Mouse (Mus musculus) intestine, embryonic 16.5 days (tissue): ENCODE results near the gene Hoxb5. TPM values are rescaled to one million over a fixed set of nuclear protein-coding genes. Genes with fewer than 3 reads are reported as not detected.
A peak's percentile ranks its signal among the peaks of the same experiment; 100 is the strongest.

Source experiments
- ATAC-seq: fragments of 200-750 bp; cut with Nextera tagmentation; 2 replicates; pipeline ENCODE4 v1.8.0; 2017; ENCODE audit warnings: moderate TSS enrichment, moderate library complexity
- H3K27ac ChIP-seq: fragments of 300-500 bp; sonication (generic); 2 replicates; pipeline ENCODE4 v1.5.1; 2014; ENCODE audit warnings: mild to moderate bottlenecking, low read length
- H3K27me3 ChIP-seq: fragments of 300-500 bp; sonication (generic); replicated peaks from 2 replicates; pipeline ENCODE4 v1.6.1; 2014; ENCODE audit warnings: low read length, control low read depth, mixed read lengths; ENCODE audit not compliant: control insufficient read depth, insufficient read depth
- H3K36me3 ChIP-seq: fragments of 300-500 bp; sonication (generic); 2 replicates; pipeline ENCODE4 v1.6.1; 2014; ENCODE audit warnings: low read length, control low read depth; ENCODE audit not compliant: control insufficient read depth, insufficient read depth
- H3K4me1 ChIP-seq: fragments of 300-500 bp; sonication (generic); 2 replicates; pipeline ENCODE4 v1.6.1; 2014; ENCODE audit warnings: low read length, control low read depth, mixed read lengths; ENCODE audit not compliant: control insufficient read depth, insufficient read depth
- H3K4me2 ChIP-seq: fragments of 300-500 bp; sonication (generic); 2 replicates; pipeline ENCODE4 v1.6.1; 2014; ENCODE audit warnings: low read depth, low read length, control low read depth
- H3K4me3 ChIP-seq: fragments of 300-500 bp; sonication (generic); 2 replicates; pipeline ENCODE4 v1.5.1; 2014; ENCODE audit warnings: mild to moderate bottlenecking, low read length
- H3K9ac ChIP-seq: fragments of 300-500 bp; sonication (generic); 2 replicates; pipeline ENCODE4 v1.6.1; 2014; ENCODE audit warnings: low read depth, low read length
- H3K9me3 ChIP-seq: fragments of 300-500 bp; sonication (generic); 2 replicates; pipeline ENCODE4 v1.6.1; 2016; ENCODE audit warnings: low read length, control low read depth; ENCODE audit not compliant: control insufficient read depth
- WGBS: fragments of 180-500 bp; shearing (Covaris S2); extraction: QIAGEN DNeasy Blood & Tissue Kit; methylation state at CpG from one replicate; pipeline ENCODE4 v1.1.7; 2014; 5-methylcytosine and 5-hydroxymethylcytosine counted together
- microRNA counts: library from miRNA; unstranded; fragments of <30 nt; microRNA quantifications from one replicate; lab custom pipeline; 2016
- microRNA-seq: library from miRNA; unstranded; fragments of <30 nt; microRNA quantifications from one replicate; pipeline ENCODE4, GENCODE M21; 2016
- polyA plus RNA-seq: library from polyadenylated mRNA; unstranded; fragments of >200 nt; fragmentation: Nextera tagmentation; extraction: Ambion mirVana; gene quantifications from 2 replicates; pipeline ENCODE4 v1.2.1, GENCODE M21; 2015

Hoxb5 gene
- polyA plus RNA-seq, 1 experiment from 2014 or later = 28.7 TPM

DNA sequence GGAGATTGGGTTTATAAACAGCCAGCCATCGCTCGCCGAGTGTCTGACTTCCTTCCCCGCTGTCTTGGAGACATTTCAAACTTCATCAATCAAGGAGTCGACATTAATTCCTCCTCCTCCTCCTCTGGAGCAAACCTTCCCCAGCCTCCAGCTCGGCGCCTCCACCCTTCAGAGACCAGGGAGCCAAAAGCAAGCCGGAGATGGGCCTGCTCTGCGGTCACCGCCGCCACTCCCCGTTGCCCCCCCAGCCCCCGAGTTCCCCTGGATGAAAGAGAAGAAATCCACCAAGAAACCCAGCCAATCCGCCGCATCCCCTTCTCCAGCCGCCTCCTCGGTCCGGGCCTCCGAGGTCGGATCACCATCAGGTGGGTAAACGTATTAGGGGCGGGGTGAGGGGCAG lies 48.7 kb downstream of the Hoxb5 start:
- no peaks in the 10 kb centered on the region for H3K36me3 ChIP-seq
- H3K27me3 ChIP-seq = peaks cover 2% of the 10 kb centered on the region; the same call in 1 of the 2 replicates
- peak overlapping the region; percentile 91 for H3K9ac ChIP-seq
- peak overlapping the region; percentile 78 for H3K4me2 ChIP-seq
- WGBS = 8% methylated on average over 22 of the region's 22 CpGs
- H3K9me3 ChIP-seq = no peaks in the 10 kb centered on the region
- peak overlapping the region; percentile 73 for H3K4me3 ChIP-seq
- peak overlapping the region; percentile 97 for H3K27ac ChIP-seq
- peaks cover 21% of the 10 kb centered on the region for H3K4me1 ChIP-seq
- peak; percentile 62 for ATAC-seq

DNA sequence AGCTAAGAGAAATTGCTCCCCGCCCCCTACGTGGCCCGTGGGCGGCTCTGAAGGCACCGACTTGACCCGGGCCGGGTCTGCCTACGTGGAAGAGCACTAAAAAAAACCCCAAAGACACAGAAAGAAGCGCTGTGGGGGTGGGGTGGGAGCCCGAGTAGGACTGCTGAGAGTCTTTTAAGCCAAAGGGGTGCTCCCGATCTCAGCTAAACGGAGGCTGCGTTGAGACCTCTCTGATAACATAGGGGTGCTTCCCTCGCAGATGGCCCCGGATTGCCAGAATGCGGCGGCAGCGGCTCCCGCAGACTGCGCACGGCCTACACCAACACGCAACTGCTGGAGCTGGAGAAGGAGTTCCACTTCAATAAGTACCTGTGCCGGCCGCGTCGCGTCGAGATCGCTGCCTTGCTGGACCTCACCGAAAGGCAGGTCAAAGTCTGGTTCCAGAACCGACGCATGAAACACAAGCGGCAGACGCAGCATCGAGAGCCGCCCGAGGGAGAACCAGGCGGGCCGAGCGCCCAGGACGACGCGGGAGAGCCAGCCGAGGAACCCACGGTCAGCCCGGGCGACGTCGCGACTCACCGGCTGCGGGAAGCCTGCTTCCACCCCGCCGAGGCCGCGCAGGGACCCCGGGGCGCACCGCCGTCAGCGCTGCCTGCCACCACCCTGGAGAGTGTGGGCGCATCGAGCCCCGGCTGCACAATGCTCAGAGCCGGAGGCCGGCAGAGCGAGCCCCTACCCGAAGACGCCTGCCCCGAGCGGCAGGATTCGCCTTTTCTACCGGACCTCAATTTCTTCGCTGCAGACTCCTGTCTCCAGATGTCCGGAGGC lies 49.8 kb downstream of the Hoxb5 start:
- whole genome bisulfite sequencing = under 1% methylated on average over 75 of the region's 75 CpGs
- H3K27me3 ChIP-seq = peaks cover 2% of the 10 kb centered on the region; the same call in 1 of the 2 replicates
- no peaks in the 10 kb centered on the region for H3K36me3 ChIP-seq
- no peak for ATAC-seq
- peak overlapping the region; percentile 73 for H3K4me3 ChIP-seq
- H3K27ac ChIP-seq = peak overlapping the region; percentile 97
- H3K9ac ChIP-seq = peak overlapping the region; percentile 91
- H3K4me1 ChIP-seq = peaks cover 19% of the 10 kb centered on the region
- H3K9me3 ChIP-seq = no peaks in the 10 kb centered on the region
- peak overlapping the region; percentile 78 for H3K4me2 ChIP-seq

DNA sequence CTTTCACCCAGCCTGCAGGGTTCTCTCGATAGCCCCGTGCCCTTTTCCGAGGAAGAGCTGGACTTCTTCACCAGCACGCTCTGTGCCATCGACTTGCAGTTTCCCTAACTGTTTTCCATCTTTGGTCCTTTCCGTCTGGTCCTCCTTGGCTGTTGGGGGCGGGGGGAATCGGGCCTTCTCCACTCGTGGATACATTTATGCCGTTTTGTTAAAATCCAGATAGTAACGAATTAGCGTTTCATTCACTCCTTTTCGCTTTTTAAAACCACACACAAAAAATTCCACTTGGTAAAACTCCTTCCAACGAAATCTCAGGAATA lies 50.3 kb downstream of the Hoxb5 start:
- no peaks in the 10 kb centered on the region for H3K9me3 ChIP-seq
- H3K27me3 ChIP-seq = peaks cover 2% of the 10 kb centered on the region; the same call in 1 of the 2 replicates
- WGBS = 5% methylated on average over 14 of the region's 14 CpGs
- H3K4me1 ChIP-seq = peaks cover 15% of the 10 kb centered on the region
- ATAC-seq = no peak
- no peaks in the 10 kb centered on the region for H3K36me3 ChIP-seq
- peak overlapping the region; percentile 97 for H3K27ac ChIP-seq
- peak overlapping the region; percentile 91 for H3K9ac ChIP-seq
- peak overlapping the region; percentile 73 for H3K4me3 ChIP-seq
- H3K4me2 ChIP-seq = peak overlapping the region; percentile 78

DNA sequence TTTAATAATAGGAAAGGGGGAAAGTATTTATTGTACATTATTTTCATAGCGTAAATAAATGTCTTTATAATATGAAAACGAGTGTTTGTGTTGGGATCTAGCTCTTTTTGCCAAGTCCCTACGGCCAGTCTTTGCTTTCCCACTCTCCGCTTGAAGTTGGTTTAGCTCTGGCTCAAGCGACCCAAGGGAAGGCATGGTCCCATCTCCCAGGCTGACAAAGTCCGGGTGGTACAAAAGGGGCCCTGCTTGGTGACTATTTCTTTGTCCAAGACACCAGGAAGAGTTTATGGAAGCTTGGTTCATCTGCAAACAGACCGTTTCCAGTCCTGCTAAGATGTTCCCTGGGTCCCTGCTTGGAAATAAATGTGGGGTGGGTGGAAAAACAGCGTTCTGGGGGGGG lies 50.8 kb downstream of the Hoxb5 start:
- ATAC-seq = no peak
- peak overlapping the region; percentile 76 for H3K9ac ChIP-seq
- WGBS = 16% methylated on average over 8 of the region's 8 CpGs
- peaks cover 2% of the 10 kb centered on the region; the same call in 1 of the 2 replicates for H3K27me3 ChIP-seq
- peak overlapping the region; percentile 85 for H3K27ac ChIP-seq
- H3K4me2 ChIP-seq = peak overlapping the region; percentile 78
- no peaks in the 10 kb centered on the region for H3K9me3 ChIP-seq
- peaks cover 13% of the 10 kb centered on the region for H3K4me1 ChIP-seq
- peak overlapping the region; percentile 51 for H3K4me3 ChIP-seq
- no peaks in the 10 kb centered on the region for H3K36me3 ChIP-seq

DNA sequence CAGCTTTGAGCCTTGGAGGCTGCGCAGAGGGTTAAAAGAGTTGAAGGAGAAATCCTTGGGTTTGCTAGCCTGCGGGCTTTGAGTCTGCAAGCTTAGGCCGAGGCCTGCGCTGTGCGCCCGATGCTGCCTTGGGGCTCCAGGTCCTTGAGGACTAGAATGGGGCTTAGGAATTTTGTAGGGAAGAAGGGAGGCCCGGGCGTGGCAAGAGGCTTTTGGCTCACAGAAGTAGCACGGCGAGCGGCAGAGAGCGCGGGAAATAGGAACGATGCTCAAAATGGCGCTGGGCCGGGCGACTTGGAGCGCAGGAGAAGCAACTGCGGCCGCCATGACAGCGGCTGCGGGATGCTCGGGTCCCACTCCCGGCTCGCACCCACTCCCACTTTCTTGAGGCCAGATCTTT lies 51.2 kb downstream of the Hoxb5 start:
- peak overlapping the region; percentile 78 for H3K4me2 ChIP-seq
- H3K36me3 ChIP-seq = no peaks in the 10 kb centered on the region
- peak overlapping the region; percentile 85 for H3K27ac ChIP-seq
- H3K27me3 ChIP-seq = peaks cover 2% of the 10 kb centered on the region; the same call in 1 of the 2 replicates
- peak overlapping the region; percentile 76 for H3K9ac ChIP-seq
- peaks cover 12% of the 10 kb centered on the region for H3K4me1 ChIP-seq
- ATAC-seq = no peak
- H3K9me3 ChIP-seq = no peaks in the 10 kb centered on the region
- peak overlapping the region; percentile 51 for H3K4me3 ChIP-seq
- 4% methylated on average over 25 of the region's 25 CpGs for WGBS

DNA sequence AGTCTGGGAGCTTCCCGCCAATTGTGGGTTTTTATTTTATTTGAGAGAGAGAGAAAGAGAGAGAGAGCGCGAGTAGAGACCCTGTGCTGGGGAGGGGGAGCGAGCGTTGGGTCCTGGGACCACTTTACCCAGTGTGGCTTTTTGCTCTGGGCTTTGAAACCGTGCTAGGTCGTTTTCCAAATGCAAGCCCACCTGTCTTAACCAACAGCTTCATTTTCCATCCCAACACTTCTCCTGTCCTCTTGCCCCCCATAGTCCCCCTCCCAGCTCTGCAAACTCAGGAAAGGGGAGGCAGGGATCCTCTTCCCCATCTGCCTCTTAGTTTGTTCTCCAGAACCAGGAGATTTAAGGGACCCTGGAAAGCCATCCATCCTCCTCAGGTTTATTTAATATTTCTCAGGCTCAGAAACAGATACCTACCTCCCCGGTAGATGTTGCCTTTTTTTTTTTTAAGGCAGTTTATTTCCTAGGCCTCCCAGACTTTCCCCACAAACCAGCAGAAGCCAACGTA lies 51.7 kb downstream of the Hoxb5 start:
- ATAC-seq = no peak
- Histone ChIP-seq H3K9ac (peak overlapping the region; percentile 76), H3K4me1 (peaks cover 12% of the 10 kb centered on the region), H3K4me2 (peak overlapping the region; percentile 78), H3K27me3 (peaks cover 2% of the 10 kb centered on the region; the same call in 1 of the 2 replicates), H3K36me3 (no peaks in the 10 kb centered on the region), H3K4me3 (peak overlapping the region; percentile 51), H3K27ac (peak overlapping the region; percentile 85), H3K9me3 (no peaks in the 10 kb centered on the region)
- 12% methylated on average over 9 of the region's 9 CpGs for WGBS

MicroRNA genes within 50 kb of the gene (microRNA counts, 519-probe panel; counts per million panel counts)
- microRNA mmu-miR-10a (lab: Ali Mortazavi, UCI) = 3,664 counts per million, percentile 92 among the panel's probes with 10 or more counts
- 2,766 counts per million, percentile 69 among the panel's probes with 10 or more counts for microRNA mmu-miR-196a (lab: Ali Mortazavi, UCI)

Small RNA genes lying within 50 kb of the gene (microRNA-seq; reads per million reads assigned to microRNA genes)
- gene Mir10a = 56,371 reads per million, percentile 99 among the genes with 10 or more reads in this experiment
- 5.5 reads per million, percentile 17 among the genes with 10 or more reads in this experiment for gene Mir196a-1

Other genes with a start within 250 kb of the Hoxb5 start
- gene Ube2z, start 237.9 kb upstream of the Hoxb5 start, polyA plus RNA-seq = 31.5 and 32.0 TPM in 2 replicates
- gene Atp5g1, start 227.7 kb upstream of the Hoxb5 start, polyA plus RNA-seq = 1,152 and 1,154 TPM in 2 replicates
- 0.10 TPM in 2 replicates for gene Calcoco2, start 191.4 kb upstream of the Hoxb5 start, polyA plus RNA-seq
- gene Ttll6, start 169.6 kb upstream of the Hoxb5 start, polyA plus RNA-seq = 0.27 and 0.51 TPM in 2 replicates
- gene Hoxb13, start 109.0 kb upstream of the Hoxb5 start, polyA plus RNA-seq = 1.9 and 5.1 TPM in 2 replicates
- gene Hoxb9, start 31.9 kb upstream of the Hoxb5 start, polyA plus RNA-seq = 0.99 and 1.2 TPM in 2 replicates
- gene Hoxb8, start 21.4 kb upstream of the Hoxb5 start, polyA plus RNA-seq = 0.71 and 0.97 TPM in 2 replicates
- gene Hoxb7, start 16.7 kb upstream of the Hoxb5 start, polyA plus RNA-seq = 10.0 and 11.3 TPM in 2 replicates
- 11.1 and 11.3 TPM in 2 replicates for gene Hoxb6, start 10.9 kb upstream of the Hoxb5 start, polyA plus RNA-seq
- 1.8 and 2.0 TPM in 2 replicates for gene Hoxb4, start 14.9 kb downstream of the Hoxb5 start, polyA plus RNA-seq
- gene Hoxb3, start 20.0 kb downstream of the Hoxb5 start, polyA plus RNA-seq = 1.4 and 1.5 TPM in 2 replicates
- gene Hoxb2, start 47.2 kb downstream of the Hoxb5 start, polyA plus RNA-seq = 9.6 and 11.6 TPM in 2 replicates
- gene Hoxb1, start 62.4 kb downstream of the Hoxb5 start, polyA plus RNA-seq = not detected in 2 replicates
- gene Skap1, start 161.3 kb downstream of the Hoxb5 start, polyA plus RNA-seq = 0.67 and 0.88 TPM in 2 replicates